Mouse (Mus musculus): ENCODE data around the gene D930048N14Rik. TPM values are rescaled to one million over a fixed set of nuclear protein-coding genes. Genes with fewer than 3 reads are reported as not detected.
A peak's percentile ranks its signal among the peaks of the same experiment; 100 is the strongest.
"Not testable (repeated sequence)": the region's sequence is repeated elsewhere in the genome, so short reads cannot be mapped to it uniquely, and the experiment has no call there.

The D930048N14Rik gene
- polyA plus RNA-seq, 1 experiment from 2014 or later: 2.0 TPM

- Histone ChIP-seq H3K27ac (no peak overlapping the region), H3K4me1 (peaks cover 40% of the 10 kb centered on the region), H3K4me3 (no peak overlapping the region), H3K9me3 (no peaks in the 10 kb centered on the region), H3K36me3 (replicated peaks) (peaks cover 20% of the 10 kb centered on the region), H3K27me3 (ENCODE audit: poor library complexity, severe bottlenecking) (no peaks in the 10 kb centered on the region)
- DNase-seq (ENCODE audit: extremely low spot score, low spot score): peak; percentile 53
- 10% methylated on average over 4 of the region's 4 CpGs for WGBS
Measured at GRCm38 (mm10) chr11:51617693-51618092, 33.1 kb upstream of the D930048N14Rik start.

- Histone ChIP-seq H3K9me3 (no peaks in the 10 kb centered on the region), H3K27me3 (ENCODE audit: poor library complexity, severe bottlenecking) (no peaks in the 10 kb centered on the region), H3K4me1 (peaks cover 40% of the 10 kb centered on the region), H3K4me3 (peak overlapping the region; percentile 91), H3K36me3 (replicated peaks) (peaks cover 32% of the 10 kb centered on the region), H3K27ac (peak overlapping the region; percentile 89)
- WGBS: 53% methylated on average over 8 of the region's 8 CpGs
- DNase-seq (ENCODE audit: extremely low spot score, low spot score): no peak
Measured at GRCm38 (mm10) chr11:51618894-51619408, 31.8 kb upstream of the D930048N14Rik start.

GRCm38 (mm10) chr11:51619409-51620060 lies 31.2 kb upstream of the D930048N14Rik start, which contains the start of gene Nhp2:
TSS of gene Nhp2 (plus strand) at chr11:51619735.
- Histone ChIP-seq H3K36me3 (replicated peaks) (peaks cover 38% of the 10 kb centered on the region), H3K27me3 (ENCODE audit: poor library complexity, severe bottlenecking) (no peaks in the 10 kb centered on the region), H3K4me3 (peak within 1 kb of the TSS; percentile 91), H3K27ac (peak within 1 kb of the TSS; percentile 89), H3K4me1 (peaks cover 38% of the 10 kb centered on the region), H3K9me3 (no peaks in the 10 kb centered on the region)
- peak; percentile 94 for DNase-seq (ENCODE audit: extremely low spot score, low spot score)
- under 1% methylated on average over 51 of the region's 51 CpGs for WGBS

- WGBS: 4% methylated on average over 11 of the region's 11 CpGs
Measured at GRCm38 (mm10) chr11:51620084-51620483, 30.7 kb upstream of the D930048N14Rik start.

GRCm38 (mm10) chr11:51621776-51622175 lies 29.0 kb upstream of the D930048N14Rik start:
- H3K36me3 ChIP-seq (replicated peaks): peaks cover 60% of the 10 kb centered on the region
- H3K9me3 ChIP-seq: no peaks in the 10 kb centered on the region
- no peaks in the 10 kb centered on the region for H3K27me3 ChIP-seq (ENCODE audit: poor library complexity, severe bottlenecking)
- H3K4me1 ChIP-seq: peaks cover 23% of the 10 kb centered on the region
- no peak for DNase-seq (ENCODE audit: extremely low spot score, low spot score)
- peak overlapping the region; percentile 91; the same call in 1 of the 2 replicates for H3K4me3 ChIP-seq
- H3K27ac ChIP-seq: no peak overlapping the region
- WGBS: 96% methylated on average over 2 of the region's 2 CpGs

More at GRCm38 (mm10) chr11:51620084-51620483, 30.7 kb upstream of the D930048N14Rik start:
- Histone ChIP-seq H3K9me3 (no peaks in the 10 kb centered on the region), H3K4me1 (peaks cover 33% of the 10 kb centered on the region), H3K27ac (peak overlapping the region; percentile 89), H3K4me3 (peak overlapping the region; percentile 91), H3K36me3 (replicated peaks) (peaks cover 44% of the 10 kb centered on the region), H3K27me3 (ENCODE audit: poor library complexity, severe bottlenecking) (no peaks in the 10 kb centered on the region)
- DNase-seq (ENCODE audit: extremely low spot score, low spot score): no peak

GRCm38 (mm10) chr11:51622971-51623491 lies 27.7 kb upstream of the D930048N14Rik start:
- Histone ChIP-seq H3K4me1 (peaks cover 23% of the 10 kb centered on the region), H3K9me3 (no peaks in the 10 kb centered on the region), H3K36me3 (replicated peaks) (peaks cover 73% of the 10 kb centered on the region), H3K27me3 (ENCODE audit: poor library complexity, severe bottlenecking) (no peaks in the 10 kb centered on the region), H3K4me3 (no peak overlapping the region), H3K27ac (no peak overlapping the region)
- 89% methylated on average over 7 of the region's 7 CpGs for WGBS
- DNase-seq (ENCODE audit: extremely low spot score, low spot score): no peak

- Histone ChIP-seq H3K27ac (no peak overlapping the region), H3K9me3 (no peaks in the 10 kb centered on the region), H3K4me3 (no peak overlapping the region), H3K36me3 (replicated peaks) (peaks cover 90% of the 10 kb centered on the region), H3K4me1 (peaks cover 16% of the 10 kb centered on the region), H3K27me3 (ENCODE audit: poor library complexity, severe bottlenecking) (no peaks in the 10 kb centered on the region)
- 88% methylated on average over 5 of the region's 5 CpGs for WGBS
- DNase-seq (ENCODE audit: extremely low spot score, low spot score): no peak
Measured at GRCm38 (mm10) chr11:51625187-51625820, 25.4 kb upstream of the D930048N14Rik start.

- Histone ChIP-seq H3K27me3 (ENCODE audit: poor library complexity, severe bottlenecking) (no peaks in the 10 kb centered on the region), H3K27ac (no peak overlapping the region), H3K4me3 (no peak overlapping the region), H3K36me3 (replicated peaks) (peaks cover 80% of the 10 kb centered on the region), H3K4me1 (no peaks in the 10 kb centered on the region), H3K9me3 (no peaks in the 10 kb centered on the region)
- WGBS: 94% methylated on average over 9 of the region's 9 CpGs
- DNase-seq (ENCODE audit: extremely low spot score, low spot score): no peak
Measured at GRCm38 (mm10) chr11:51627425-51627824, 23.3 kb upstream of the D930048N14Rik start.

- no peak for DNase-seq (ENCODE audit: extremely low spot score, low spot score)
- Histone ChIP-seq H3K27me3 (ENCODE audit: poor library complexity, severe bottlenecking) (no peaks in the 10 kb centered on the region), H3K36me3 (replicated peaks) (peaks cover 75% of the 10 kb centered on the region)
Measured at GRCm38 (mm10) chr11:51627907-51628306, 22.8 kb upstream of the D930048N14Rik start.

GRCm38 (mm10) chr11:51629651-51630314 lies 21.0 kb upstream of the D930048N14Rik start:
- Histone ChIP-seq H3K27ac (no peak overlapping the region), H3K4me1 (peaks cover 9% of the 10 kb centered on the region), H3K36me3 (replicated peaks) (peaks cover 60% of the 10 kb centered on the region), H3K4me3 (no peak overlapping the region), H3K27me3 (ENCODE audit: poor library complexity, severe bottlenecking) (no peaks in the 10 kb centered on the region), H3K9me3 (no peaks in the 10 kb centered on the region)
- no peak for DNase-seq (ENCODE audit: extremely low spot score, low spot score)
- WGBS: 89% methylated on average over 15 of the region's 15 CpGs

More at GRCm38 (mm10) chr11:51627907-51628306, 22.8 kb upstream of the D930048N14Rik start:
- Histone ChIP-seq H3K4me1 (no peaks in the 10 kb centered on the region), H3K4me3 (no peak overlapping the region), H3K9me3 (no peaks in the 10 kb centered on the region), H3K27ac (no peak overlapping the region)
- 90% methylated on average over 8 of the region's 8 CpGs for WGBS

GRCm38 (mm10) chr11:51632130-51632753 lies 18.5 kb upstream of the D930048N14Rik start:
- Histone ChIP-seq H3K4me3 (no peak overlapping the region), H3K4me1 (peaks cover 27% of the 10 kb centered on the region), H3K27ac (no peak overlapping the region), H3K36me3 (replicated peaks) (peaks cover 35% of the 10 kb centered on the region), H3K27me3 (ENCODE audit: poor library complexity, severe bottlenecking) (no peaks in the 10 kb centered on the region), H3K9me3 (no peaks in the 10 kb centered on the region)
- no peak for DNase-seq (ENCODE audit: extremely low spot score, low spot score)
- WGBS: 92% methylated on average over 6 of the region's 6 CpGs

- H3K4me3 ChIP-seq; H3K27me3 ChIP-seq (ENCODE audit: poor library complexity, severe bottlenecking); DNase-seq (ENCODE audit: extremely low spot score, low spot score); H3K9me3 ChIP-seq; H3K27ac ChIP-seq: not testable (repeated sequence)
- Histone ChIP-seq H3K36me3 (replicated peaks) (peaks cover 26% of the 10 kb centered on the region), H3K4me1 (peaks cover 36% of the 10 kb centered on the region)
- 88% methylated on average over 7 of the region's 7 CpGs for WGBS
Measured at GRCm38 (mm10) chr11:51633200-51633599, 17.6 kb upstream of the D930048N14Rik start.

All from forebrain, embryonic 10.5 days (tissue).